Mouse (Mus musculus) sigmoid colon, adult 10 weeks (tissue): ENCODE data around the gene Galntl5. TPM values are rescaled to one million over a fixed set of nuclear protein-coding genes. Genes with fewer than 3 reads are reported as not detected.

Experiments
- polyA plus RNA-seq: library from polyadenylated mRNA; stranded (reverse); fragments of 350-450 nt; fragmentation: Illumina TruSeq; extraction: RNeasy Lipid Tissue Mini Kit (QIAGEN cat#74804); gene quantifications from one replicate; pipeline ENCODE4 v1.2.3, GENCODE M21; 2014; ENCODE audit warnings: low read depth, low replicate concordance

Gene Galntl5
- not detected for polyA plus RNA-seq

DNA sequence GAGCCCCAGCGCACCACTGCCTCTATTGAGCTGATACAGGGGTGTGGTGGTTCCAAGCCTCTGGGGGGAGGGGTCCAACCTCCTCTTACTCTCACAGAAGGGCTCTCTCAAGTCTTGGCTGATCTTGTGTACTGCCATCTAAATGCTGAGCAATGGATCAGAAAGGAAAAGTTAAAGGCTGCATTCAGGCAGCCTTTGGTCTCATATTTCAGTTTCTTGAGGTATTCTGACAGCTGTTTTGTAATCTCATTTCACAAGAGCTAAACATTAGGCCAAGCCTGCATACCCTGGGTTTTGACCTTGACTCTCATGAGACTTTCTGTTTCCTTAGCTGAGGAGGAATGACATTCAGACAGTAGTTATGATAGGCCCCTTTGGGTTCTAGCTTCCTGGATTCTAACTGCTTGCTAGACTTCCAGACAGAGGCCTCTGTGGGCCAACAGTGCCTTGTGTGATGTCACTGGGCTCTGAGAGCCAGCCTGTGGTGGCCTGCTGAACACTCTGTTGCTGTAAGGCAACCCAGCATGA, at the start of gene Galntl5:
Gene Galntl5 (plus strand): TSS at position 457 of the 528 bp plus-strand sequence.

DNA sequence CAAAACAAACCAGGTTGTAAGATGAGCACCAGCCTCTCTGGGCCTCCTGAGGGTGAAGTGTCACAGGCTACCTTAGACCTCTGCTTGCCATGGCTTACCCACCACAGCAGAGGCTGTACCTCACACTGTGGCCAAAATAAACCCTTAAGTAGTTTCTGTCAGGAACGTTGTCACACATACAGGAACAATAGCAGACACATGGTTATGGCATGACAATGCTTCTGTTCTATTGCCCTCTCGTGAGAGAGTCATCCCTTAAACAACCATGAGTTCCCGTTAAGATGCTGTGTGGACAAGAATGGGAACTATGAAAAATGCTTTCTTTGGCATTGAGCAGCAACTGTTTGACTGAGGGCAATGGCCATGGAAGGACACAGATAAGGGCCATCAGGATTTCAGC, 40.3 kb downstream of the Galntl5 start, which contains the start of gene Galnt11:
Gene Galnt11 (plus strand): TSS at position 301 of the 400 bp plus-strand sequence.

GRCm38 (mm10) chr5:25222752-25223702, 41.8 kb downstream of the Galntl5 start, which contains the start of gene E130116L18Rik:
TSS of gene E130116L18Rik (minus strand) at chr5:25223153.

Other genes starting within 250 kb of the Galntl5 start
- gene Prkag2, start 80.8 kb upstream of the Galntl5 start, polyA plus RNA-seq = 92.7 TPM
- 20.7 TPM for gene Galnt11, start 40.4 kb downstream of the Galntl5 start, polyA plus RNA-seq
- not detected for gene E130116L18Rik, start 41.7 kb downstream of the Galntl5 start, polyA plus RNA-seq